Mouse (Mus musculus): ENCODE measurements around the gene Sec13.
A peak's percentile ranks its signal among the peaks of the same experiment; 100 is the strongest.
"Not testable (repeated sequence)": the region's sequence is repeated elsewhere in the genome, so short reads cannot be mapped to it uniquely, and the experiment has no call there.

Sec13 gene

GRCm38 (mm10) chr6:113713389-113713788, 27.2 kb downstream of the Sec13 start:
- not testable (repeated sequence) for DNase-seq (ENCODE audit: extremely low read depth, low read depth)

GRCm38 (mm10) chr6:113712718-113713117, 27.8 kb downstream of the Sec13 start:
- no peak for DNase-seq (ENCODE audit: extremely low read depth, low read depth)

- no peak for DNase-seq (ENCODE audit: extremely low read depth, low read depth)
Observed at GRCm38 (mm10) chr6:113697222-113698205, 43.0 kb downstream of the Sec13 start.

- DNase-seq (ENCODE audit: extremely low read depth, low read depth) = peak; percentile 95
Observed at GRCm38 (mm10) chr6:113696582-113697221, 43.8 kb downstream of the Sec13 start, which contains the start of gene Tatdn2. Gene Tatdn2, plus strand, starts transcription at chr6:113697050.

GRCm38 (mm10) chr6:113695766-113696355, 44.7 kb downstream of the Sec13 start:
- no peak for DNase-seq (ENCODE audit: extremely low read depth, low read depth)

GRCm38 (mm10) chr6:113695203-113695602, 45.3 kb downstream of the Sec13 start:
- DNase-seq (ENCODE audit: extremely low read depth, low read depth) = no peak

- DNase-seq (ENCODE audit: extremely low read depth, low read depth) = no peak
Observed at GRCm38 (mm10) chr6:113693377-113693776, 47.2 kb downstream of the Sec13 start.

GRCm38 (mm10) chr6:113692661-113693133, 47.8 kb downstream of the Sec13 start:
- DNase-seq (ENCODE audit: extremely low read depth, low read depth) = no peak

- DNase-seq (ENCODE audit: extremely low read depth, low read depth) = no peak
Observed at GRCm38 (mm10) chr6:113691084-113691462, 49.5 kb downstream of the Sec13 start.

- DNase-seq (ENCODE audit: extremely low read depth, low read depth) = peak; percentile 54
Observed at GRCm38 (mm10) chr6:113690400-113691083, 50.0 kb downstream of the Sec13 start.

- DNase-seq (ENCODE audit: extremely low read depth, low read depth) = no peak
Observed at GRCm38 (mm10) chr6:113690008-113690399, 50.5 kb downstream of the Sec13 start.

- DNase-seq (ENCODE audit: extremely low read depth, low read depth) = no peak
Observed at GRCm38 (mm10) chr6:113686551-113687125, 53.9 kb downstream of the Sec13 start.

- no peak for DNase-seq (ENCODE audit: extremely low read depth, low read depth)
Observed at GRCm38 (mm10) chr6:113683081-113683825, 57.3 kb downstream of the Sec13 start.

- no peak for DNase-seq (ENCODE audit: extremely low read depth, low read depth)
Observed at GRCm38 (mm10) chr6:113681271-113681670, 59.3 kb downstream of the Sec13 start.

GRCm38 (mm10) chr6:113679993-113680566, 60.5 kb downstream of the Sec13 start:
- no peak for DNase-seq (ENCODE audit: extremely low read depth, low read depth)

- no peak for DNase-seq (ENCODE audit: extremely low read depth, low read depth)
Observed at GRCm38 (mm10) chr6:113678246-113679012, 62.1 kb downstream of the Sec13 start.
